Mouse (Mus musculus): ENCODE results near the gene Htra1. TPM values are rescaled to one million over a fixed set of nuclear protein-coding genes. Genes with fewer than 3 reads are reported as not detected.

The Htra1 gene
- total and polyA plus RNA-seq, 3 experiments, result not detected

GRCm38 (mm10) chr7:130938896-130939295 lies 3.0 kb downstream of the Htra1 start:
- Histone ChIP-seq H3K27me3 (ENCODE audit: control insufficient read depth in 1 of 2, insufficient read depth in 2 of 2, low read length in 2 of 2) (no peaks in the 10 kb centered on the region), H3K4me1 (ENCODE audit: control insufficient read depth in 1 of 2, insufficient read depth in 2 of 2, low read length in 2 of 2) (no peaks in the 10 kb centered on the region), H3K9me3 (replicated peaks; ENCODE audit: insufficient read depth, low read length) (no peaks in the 10 kb centered on the region), H3K9ac (ENCODE audit: control insufficient read depth, low read depth, low read length, poor library complexity, severe bottlenecking) (no peak overlapping the region), H3K4me3 (ENCODE audit: control insufficient read depth in 1 of 2, insufficient read depth in 1 of 2, low read depth in 2 of 2, low read length in 2 of 2) (no peak overlapping the region), H3K79me2 (ENCODE audit: control insufficient read depth, insufficient read depth, low read length, poor library complexity) (no peaks in the 10 kb centered on the region), H3K36me3 (ENCODE audit: control insufficient read depth in 1 of 2, insufficient read depth in 2 of 2, low read length in 2 of 2) (no peaks in the 10 kb centered on the region), H3K27ac (ENCODE audit: control insufficient read depth, low read depth, low read length) (no peak overlapping the region)
- TF ChIP-seq ZC3H11A (IDR thresholded peaks at IDR 0.05; ENCODE audit: low read depth, low read length) (no peak), USF1 (IDR thresholded peaks at IDR 0.05; ENCODE audit: low read depth, low read length) (no peak), KAT2A (conservative IDR thresholded peaks at IDR 0.05; ENCODE audit: low read depth, low read length) (no peak), TCF12 (IDR thresholded peaks at IDR 0.05; ENCODE audit: low read depth, low read length) (no peak), POLR2AphosphoS5 (IDR thresholded peaks at IDR 0.05; ENCODE audit: borderline replicate concordance, low read depth, low read length) (no peak), CTCF (IDR thresholded peaks at IDR 0.05 in 2 of 3, conservative IDR thresholded peaks at IDR 0.05 in 1 of 3; ENCODE audit: control insufficient read depth in 1 of 3, insufficient read depth in 1 of 3, low read depth in 2 of 3, low read length in 3 of 3, poor library complexity in 1 of 3, severe bottlenecking in 1 of 3) (no peak), POLR2A (IDR thresholded peaks at IDR 0.05; ENCODE audit: control insufficient read depth in 1 of 2, insufficient read depth in 1 of 2, low read depth in 1 of 2, low read length in 2 of 2, poor library complexity in 1 of 2) (no peak), MYB (IDR thresholded peaks at IDR 0.05; ENCODE audit: low read depth, low read length) (no peak), RAD21 (IDR thresholded peaks at IDR 0.05; ENCODE audit: low read depth, low read length) (no peak), ZMIZ1 (IDR thresholded peaks at IDR 0.05; ENCODE audit: low read depth, low read length) (no peak), BHLHE40 (IDR thresholded peaks at IDR 0.05; ENCODE audit: borderline replicate concordance, low read depth, low read length) (no peak), EP300 (IDR thresholded peaks at IDR 0.05; ENCODE audit: low read depth in 1 of 2, low read length in 2 of 2) (no peak), GABPA (IDR thresholded peaks at IDR 0.05; ENCODE audit: low read depth, low read length) (no peak), SIN3A (IDR thresholded peaks at IDR 0.05; ENCODE audit: low read length) (no peak), MAZ (IDR thresholded peaks at IDR 0.05; ENCODE audit: low read depth, low read length) (no peak), GATA1 (IDR thresholded peaks at IDR 0.05; ENCODE audit: low read depth, low read length) (no peak), MAFK (IDR thresholded peaks at IDR 0.05; ENCODE audit: borderline replicate concordance, low read depth, low read length) (no peak), HCFC1 (IDR thresholded peaks at IDR 0.05; ENCODE audit: low read depth, low read length) (no peak), ZKSCAN1 (IDR thresholded peaks at IDR 0.05; ENCODE audit: low read depth, low read length) (no peak)
- no peak for DNase-seq (ENCODE audit: low read depth, low spot score)

- Histone ChIP-seq H3K9ac (ENCODE audit: control insufficient read depth, low read depth, low read length, poor library complexity, severe bottlenecking) (no peak overlapping the region), H3K27ac (ENCODE audit: control insufficient read depth, low read depth, low read length) (no peak overlapping the region), H3K79me2 (ENCODE audit: control insufficient read depth, insufficient read depth, low read length, poor library complexity) (no peaks in the 10 kb centered on the region), H3K36me3 (ENCODE audit: control insufficient read depth in 1 of 2, insufficient read depth in 2 of 2, low read length in 2 of 2) (no peaks in the 10 kb centered on the region), H3K4me3 (ENCODE audit: control insufficient read depth in 1 of 2, insufficient read depth in 1 of 2, low read depth in 2 of 2, low read length in 2 of 2) (no peak overlapping the region), H3K9me3 (replicated peaks; ENCODE audit: insufficient read depth, low read length) (no peaks in the 10 kb centered on the region), H3K27me3 (ENCODE audit: control insufficient read depth in 1 of 2, insufficient read depth in 2 of 2, low read length in 2 of 2) (no peaks in the 10 kb centered on the region), H3K4me1 (ENCODE audit: control insufficient read depth in 1 of 2, insufficient read depth in 2 of 2, low read length in 2 of 2) (no peaks in the 10 kb centered on the region)
- TF ChIP-seq MEF2A (IDR thresholded peaks at IDR 0.05; ENCODE audit: extremely low read depth, insufficient replicate concordance, low read depth, low read length, poor library complexity, severe bottlenecking), result no peak
- no peak for TF ChIP-seq SMC3 (IDR thresholded peaks at IDR 0.05; ENCODE audit: low read depth, low read length)
- no peak for TF ChIP-seq EP300 (IDR thresholded peaks at IDR 0.05; ENCODE audit: low read depth in 1 of 2, low read length in 2 of 2)
- no peak for TF ChIP-seq KAT2A (conservative IDR thresholded peaks at IDR 0.05; ENCODE audit: low read depth, low read length)
- no peak for TF ChIP-seq MYB (IDR thresholded peaks at IDR 0.05; ENCODE audit: low read depth, low read length)
- TF ChIP-seq NELFE (IDR thresholded peaks at IDR 0.05; ENCODE audit: low read depth, low read length), result no peak
- no peak for TF ChIP-seq UBTF (IDR thresholded peaks at IDR 0.05; ENCODE audit: borderline replicate concordance, insufficient read depth, low read depth, low read length)
- no peak for TF ChIP-seq ZC3H11A (IDR thresholded peaks at IDR 0.05; ENCODE audit: low read depth, low read length)
- no peak for TF ChIP-seq CTCF (IDR thresholded peaks at IDR 0.05 in 2 of 3, conservative IDR thresholded peaks at IDR 0.05 in 1 of 3; ENCODE audit: control insufficient read depth in 1 of 3, insufficient read depth in 1 of 3, low read depth in 2 of 3, low read length in 3 of 3, poor library complexity in 1 of 3, severe bottlenecking in 1 of 3)
- no peak for TF ChIP-seq SIN3A (IDR thresholded peaks at IDR 0.05; ENCODE audit: low read length)
- no peak for TF ChIP-seq ZNF384 (IDR thresholded peaks at IDR 0.05; ENCODE audit: low read depth, low read length)
- no peak for TF ChIP-seq RAD21 (IDR thresholded peaks at IDR 0.05; ENCODE audit: low read depth, low read length)
- TF ChIP-seq POLR2AphosphoS5 (IDR thresholded peaks at IDR 0.05; ENCODE audit: borderline replicate concordance, low read depth, low read length), result no peak
- no peak for TF ChIP-seq TBP (IDR thresholded peaks at IDR 0.05; ENCODE audit: low read depth, low read length)
- no peak for TF ChIP-seq CHD1 (IDR thresholded peaks at IDR 0.05; ENCODE audit: low read depth, low read length)
- TF ChIP-seq MAZ (IDR thresholded peaks at IDR 0.05; ENCODE audit: low read depth, low read length), result no peak
- TF ChIP-seq ELF1 (IDR thresholded peaks at IDR 0.05; ENCODE audit: low read depth, low read length), result no peak
- TF ChIP-seq MAFK (IDR thresholded peaks at IDR 0.05; ENCODE audit: borderline replicate concordance, low read depth, low read length), result no peak
- DNase-seq (ENCODE audit: low read depth, low spot score), result no peak
Measured at GRCm38 (mm10) chr7:130940733-130941132, 4.8 kb downstream of the Htra1 start.
